Mouse (Mus musculus) lung, adult 2 months (tissue): ENCODE data around the gene Edf1.

ENCODE experiments used
- CTCF ChIP-seq: fragments of 200-500 bp; IDR thresholded peaks from 2 replicates; pipeline ENCODE4 v1.5.1; 2011; ENCODE audit warnings: mild to moderate bottlenecking, low read length, control low read depth; ENCODE audit not compliant: insufficient read depth
- POLR2A ChIP-seq: fragments of 200-500 bp; IDR thresholded peaks from 2 replicates; pipeline ENCODE4 v1.6.1; 2011; ENCODE audit warnings: low read depth, mild to moderate bottlenecking, control low read depth, low read length, borderline replicate concordance; ENCODE audit errors: extremely low read depth

GRCm38 (mm10) chr2:25540541-25540948 lies 17.1 kb upstream of the Edf1 start:
- TF ChIP-seq POLR2A (no peak), CTCF (no peak)
